Mouse (Mus musculus) myocyte (in vitro differentiated cells): ENCODE measurements around the gene St6galnac1. TPM values are rescaled to one million over a fixed set of nuclear protein-coding genes. Genes with fewer than 3 reads are reported as not detected.
"Not testable (repeated sequence)": the region's sequence is repeated elsewhere in the genome, so short reads cannot be mapped to it uniquely, and the experiment has no call there.

Experiments used
- H3K27me3 ChIP-seq: one replicate; pipeline ENCODE4 v1.6.1; 2011; ENCODE audit not compliant: control insufficient read depth, insufficient read depth, insufficient read length
- H3K36me3 ChIP-seq: one replicate; pipeline ENCODE4 v1.6.1; 2011; ENCODE audit not compliant: control insufficient read depth, insufficient read depth
- H3K4me2 ChIP-seq: one replicate; pipeline ENCODE4 v1.6.1; 2011; ENCODE audit warnings: low read depth, control low read depth
- H3K4me3 ChIP-seq: one replicate; pipeline ENCODE4 v1.5.1; 2011; ENCODE audit warnings: mild to moderate bottlenecking, control low read depth, moderate library complexity
- H3K79me2 ChIP-seq: one replicate; pipeline ENCODE4 v1.6.1; 2011; ENCODE audit not compliant: control insufficient read depth, insufficient read depth
- H3ac ChIP-seq: one replicate; pipeline ENCODE4 v1.6.1; 2011; ENCODE audit not compliant: control insufficient read depth, insufficient read length
- CEBPB ChIP-seq: IDR thresholded peaks from 2 replicates; pipeline ENCODE4 v1.6.1; 2011; ENCODE audit warnings: mild to moderate bottlenecking, moderate library complexity; ENCODE audit not compliant: poor library complexity, insufficient read depth, severe bottlenecking
- E2F4 ChIP-seq: IDR thresholded peaks from one replicate; pipeline ENCODE4 v1.6.1; 2011; ENCODE audit warnings: mild to moderate bottlenecking, control low read depth, moderate library complexity; ENCODE audit not compliant: insufficient read depth
- MAX ChIP-seq: IDR thresholded peaks from one replicate; pipeline ENCODE4 v1.6.1; 2011; ENCODE audit warnings: low read depth, mild to moderate bottlenecking, control low read depth
- MYOD1 ChIP-seq, 3 experiments: IDR thresholded peaks; one replicate each; pipeline ENCODE4 v1.6.1; 2011; ENCODE audit warnings: control low read depth in 2 of 3, low read depth in 2 of 3, mild to moderate bottlenecking in 2 of 3, moderate library complexity in 1 of 3; ENCODE audit not compliant: insufficient read length in 2 of 3, control insufficient read depth in 1 of 3
- MYOG ChIP-seq, 3 experiments: IDR thresholded peaks; one replicate each; pipeline ENCODE4 v1.6.1; 2011; ENCODE audit warnings: control low read depth in 2 of 3, low read depth in 2 of 3, mild to moderate bottlenecking in 2 of 3; ENCODE audit not compliant: insufficient read length in 2 of 3, control insufficient read depth in 1 of 3, insufficient read depth in 1 of 3
- POLR2A ChIP-seq: IDR thresholded peaks from one replicate; pipeline ENCODE4 v1.6.1; 2011; ENCODE audit warnings: low read depth, mild to moderate bottlenecking, control low read depth, moderate library complexity; ENCODE audit not compliant: insufficient read length
- POLR2AphosphoS2 ChIP-seq: IDR thresholded peaks from one replicate; pipeline ENCODE4 v1.6.1; 2011; ENCODE audit warnings: low read depth, control low read depth; ENCODE audit not compliant: insufficient read length
- REST ChIP-seq: IDR thresholded peaks from one replicate; pipeline ENCODE4 v1.6.1; 2011; ENCODE audit warnings: mild to moderate bottlenecking, control low read depth, moderate library complexity; ENCODE audit not compliant: insufficient read depth, insufficient read length
- SRF ChIP-seq: IDR thresholded peaks from one replicate; pipeline ENCODE4 v1.6.1; 2011; ENCODE audit warnings: low read depth; ENCODE audit not compliant: control insufficient read depth, insufficient read length
- TCF12 ChIP-seq: IDR thresholded peaks from one replicate; pipeline ENCODE4 v1.6.1; 2011; ENCODE audit warnings: mild to moderate bottlenecking, control low read depth; ENCODE audit not compliant: poor library complexity, insufficient read depth, severe bottlenecking
- TCF3 ChIP-seq: IDR thresholded peaks from one replicate; pipeline ENCODE4 v1.6.1; 2011; ENCODE audit warnings: low read depth, control low read depth; ENCODE audit not compliant: insufficient read length
- USF1 ChIP-seq: IDR thresholded peaks from one replicate; pipeline ENCODE4 v1.6.1; 2011; ENCODE audit warnings: low read depth, mild to moderate bottlenecking, control low read depth, moderate library complexity
- polyA plus RNA-seq: library from polyadenylated mRNA; unstranded; fragments of >200 nt; fragmentation: generic; extraction: Trizol; gene quantifications from one replicate; pipeline ENCODE4 v1.2.1, GENCODE M21; 2012; ENCODE audit warnings: missing spikeins

The St6galnac1 gene
- polyA plus RNA-seq, 1 experiment, result not detected

GRCm38 (mm10) chr11:116764946-116765345, 10.4 kb downstream of the St6galnac1 start:
- no peak overlapping the region for H3ac ChIP-seq
- no peaks in the 10 kb centered on the region for H3K27me3 ChIP-seq
- no peaks in the 10 kb centered on the region for H3K36me3 ChIP-seq
- H3K4me3 ChIP-seq, result no peak overlapping the region
- no peaks in the 10 kb centered on the region for H3K79me2 ChIP-seq
- TF ChIP-seq POLR2A (no peak), MAX (no peak), REST (no peak), USF1 (no peak), TCF12 (no peak), CEBPB (no peak), TCF3 (no peak), POLR2AphosphoS2 (no peak), MYOD1 (IDR thresholded peaks at IDR 0.05; ENCODE audit: control insufficient read depth in 1 of 3, insufficient read length in 2 of 3, low read depth in 2 of 3) (no peak), E2F4 (no peak), MYOG (IDR thresholded peaks at IDR 0.05; ENCODE audit: control insufficient read depth in 1 of 3, insufficient read depth in 1 of 3, insufficient read length in 2 of 3, low read depth in 2 of 3) (no peak), SRF (no peak)
- no peak overlapping the region for H3K4me2 ChIP-seq

- Histone ChIP-seq H3ac (no peak overlapping the region), H3K36me3 (no peaks in the 10 kb centered on the region), H3K79me2 (no peaks in the 10 kb centered on the region), H3K27me3 (no peaks in the 10 kb centered on the region), H3K4me3 (no peak overlapping the region), H3K4me2 (no peak overlapping the region)
- no peak for TF ChIP-seq POLR2A
- TF ChIP-seq MYOD1 (IDR thresholded peaks at IDR 0.05; ENCODE audit: control insufficient read depth in 1 of 3, insufficient read length in 2 of 3, low read depth in 2 of 3), result no peak
- TF ChIP-seq MYOG (IDR thresholded peaks at IDR 0.05; ENCODE audit: control insufficient read depth in 1 of 3, insufficient read depth in 1 of 3, insufficient read length in 2 of 3, low read depth in 2 of 3), result no peak
Measured at GRCm38 (mm10) chr11:116764346-116764745, 11.0 kb downstream of the St6galnac1 start.

- Histone ChIP-seq H3K4me3 (no peak overlapping the region), H3K36me3 (no peaks in the 10 kb centered on the region), H3ac (no peak overlapping the region), H3K4me2 (no peak overlapping the region), H3K27me3 (no peaks in the 10 kb centered on the region), H3K79me2 (no peaks in the 10 kb centered on the region)
- TF ChIP-seq REST (no peak), MYOG (IDR thresholded peaks at IDR 0.05; ENCODE audit: control insufficient read depth in 1 of 3, insufficient read depth in 1 of 3, insufficient read length in 2 of 3, low read depth in 2 of 3) (no peak), TCF3 (no peak), E2F4 (no peak), POLR2A (no peak), POLR2AphosphoS2 (no peak), SRF (no peak), TCF12 (no peak), MYOD1 (IDR thresholded peaks at IDR 0.05; ENCODE audit: control insufficient read depth in 1 of 3, insufficient read length in 2 of 3, low read depth in 2 of 3) (no peak), USF1 (no peak), CEBPB (no peak), MAX (no peak)
Measured at GRCm38 (mm10) chr11:116755191-116755590, 20.1 kb downstream of the St6galnac1 start.

- no peaks in the 10 kb centered on the region for H3K79me2 ChIP-seq
- no peak overlapping the region for H3K4me2 ChIP-seq
- TF ChIP-seq SRF, result no peak
- no peak for TF ChIP-seq REST
- no peak for TF ChIP-seq MYOG (IDR thresholded peaks at IDR 0.05; ENCODE audit: control insufficient read depth in 1 of 3, insufficient read depth in 1 of 3, insufficient read length in 2 of 3, low read depth in 2 of 3)
- no peak for TF ChIP-seq E2F4
- H3K27me3 ChIP-seq, result no peaks in the 10 kb centered on the region
- no peak overlapping the region for H3ac ChIP-seq
- no peak overlapping the region for H3K4me3 ChIP-seq
- H3K36me3 ChIP-seq, result no peaks in the 10 kb centered on the region
Measured at GRCm38 (mm10) chr11:116753674-116754470, 21.4 kb downstream of the St6galnac1 start.

- Histone ChIP-seq H3ac (no peak overlapping the region), H3K27me3 (no peaks in the 10 kb centered on the region), H3K36me3 (no peaks in the 10 kb centered on the region), H3K4me3 (no peak overlapping the region), H3K4me2 (no peak overlapping the region), H3K79me2 (no peaks in the 10 kb centered on the region)
- TF ChIP-seq MYOG (IDR thresholded peaks at IDR 0.05; ENCODE audit: control insufficient read depth in 1 of 3, insufficient read depth in 1 of 3, insufficient read length in 2 of 3, low read depth in 2 of 3) (no peak), POLR2A (no peak), POLR2AphosphoS2 (no peak), TCF12 (no peak), E2F4 (no peak), MYOD1 (IDR thresholded peaks at IDR 0.05; ENCODE audit: control insufficient read depth in 1 of 3, insufficient read length in 2 of 3, low read depth in 2 of 3) (no peak), SRF (no peak), TCF3 (no peak), REST (no peak), MAX (no peak), CEBPB (no peak), USF1 (no peak)
Measured at GRCm38 (mm10) chr11:116749733-116750132, 25.6 kb downstream of the St6galnac1 start.

- H3ac ChIP-seq, H3K4me3 ChIP-seq, H3K36me3 ChIP-seq, H3K4me2 ChIP-seq, H3K79me2 ChIP-seq, H3K27me3 ChIP-seq: not testable (repeated sequence)
Measured at GRCm38 (mm10) chr11:116748692-116749091, 26.6 kb downstream of the St6galnac1 start.

- not testable (repeated sequence) for H3K4me3 ChIP-seq, H3ac ChIP-seq, H3K79me2 ChIP-seq, H3K36me3 ChIP-seq, H3K27me3 ChIP-seq, H3K4me2 ChIP-seq
Measured at GRCm38 (mm10) chr11:116746822-116747221, 28.5 kb downstream of the St6galnac1 start.

- H3K79me2 ChIP-seq, H3K27me3 ChIP-seq, H3K4me2 ChIP-seq, H3K36me3 ChIP-seq, H3ac ChIP-seq, H3K4me3 ChIP-seq: not testable (repeated sequence)
Measured at GRCm38 (mm10) chr11:116745457-116745856, 29.9 kb downstream of the St6galnac1 start.
